ENCODE assay signal across 15 mouse cellular contexts in the genomic region with DNA sequence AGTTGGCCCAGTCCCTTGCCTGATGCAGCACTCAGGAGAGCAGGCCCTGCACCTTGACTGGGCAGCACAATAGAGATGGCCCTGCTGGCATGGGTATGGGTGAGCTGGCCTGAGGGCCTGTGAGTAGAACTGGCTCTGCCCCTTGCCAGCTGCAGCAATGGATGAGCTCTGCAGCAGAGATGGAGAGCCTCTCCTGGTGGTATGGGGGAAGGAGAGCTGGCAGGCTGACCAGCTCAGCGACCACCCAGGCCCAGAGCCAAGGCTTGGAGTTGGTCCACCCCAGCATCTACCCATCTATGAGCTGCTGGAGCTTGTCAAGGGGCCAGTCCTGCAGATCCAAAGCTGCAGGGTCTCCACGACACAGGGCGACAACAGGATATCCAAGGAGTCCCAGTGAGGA.
"Had no signal": no experiment of that assay in that cellular context is flagged by ENCODE, and none has a peak within 500 bp of the region (broad histone marks: within the 10 kb centered on the region; RNA-seq: fewer than 3 reads in every experiment).

No protein-coding gene starts in this region.

- DNase-seq: kidney, adult 8-10 months; kidney, postnatal 14 days; kidney, postnatal 4 days; liver, embryonic 13.5 days; lung, adult 2 months; lung, postnatal 14 days; lung, postnatal 4 days; spleen, adult 18-20 months; thymus, adult 18-20 months; thymus, postnatal 36 days had no signal

- ATAC-seq: midbrain, embryonic 15.5 days had no signal

- H3K4me2 ChIP-seq: liver, embryonic 13.5 days; midbrain, embryonic 11.5 days; midbrain, embryonic 15.5 days; neural tube, embryonic 13.5 days; stomach, embryonic 15.5 days had no signal

- H3K4me3 ChIP-seq: liver, embryonic 13.5 days; midbrain, embryonic 15.5 days; myocyte; neural tube, embryonic 13.5 days; stomach, embryonic 15.5 days had no signal

- H3K9me3 ChIP-seq: liver, embryonic 13.5 days; midbrain, embryonic 15.5 days; neural tube, embryonic 13.5 days; stomach, embryonic 15.5 days had no signal

- H3K27me3 ChIP-seq: liver, embryonic 13.5 days; midbrain, embryonic 15.5 days; neural tube, embryonic 13.5 days; stomach, embryonic 15.5 days had no signal

- H3K9ac ChIP-seq: liver, embryonic 13.5 days; midbrain, embryonic 15.5 days; neural tube, embryonic 13.5 days; stomach, embryonic 15.5 days had no signal

- H3K27ac ChIP-seq: liver, embryonic 13.5 days; midbrain, embryonic 15.5 days; neural tube, embryonic 13.5 days; stomach, embryonic 15.5 days had no signal

- H3K4me1 ChIP-seq: liver, embryonic 13.5 days; midbrain, embryonic 15.5 days; neural tube, embryonic 13.5 days; stomach, embryonic 15.5 days had no signal
